ENCODE assay signal across 7 mouse cellular contexts in the genomic region with DNA sequence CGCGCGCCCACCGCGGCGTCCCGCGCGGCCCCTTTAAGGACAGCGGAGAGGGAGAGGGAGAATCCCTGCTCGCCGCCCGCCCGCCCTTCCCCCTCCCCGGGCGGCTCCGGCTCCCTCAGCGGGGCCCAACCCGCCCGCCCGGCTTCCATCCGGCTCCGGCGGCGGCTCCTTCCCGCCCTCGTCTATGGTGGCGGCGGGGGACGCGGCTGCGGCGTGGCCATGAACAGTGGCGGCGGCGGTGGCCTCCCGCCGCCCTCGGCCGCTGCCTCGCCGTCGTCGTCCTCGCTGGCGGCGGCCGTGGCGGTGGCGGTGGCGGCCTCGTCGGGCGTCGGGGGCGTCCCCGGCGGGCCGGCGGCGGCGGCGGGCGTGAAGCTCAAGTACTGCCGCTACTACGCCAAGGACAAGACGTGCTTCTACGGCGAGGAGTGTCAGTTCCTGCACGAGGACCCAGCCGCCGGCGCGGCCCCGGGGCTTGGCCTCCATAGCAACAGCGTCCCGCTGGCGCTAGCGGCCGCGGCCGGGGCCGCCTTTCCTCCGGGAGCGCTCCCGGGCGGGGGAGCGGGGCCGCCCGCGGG. TPM values are rescaled to one million over a fixed set of nuclear protein-coding genes. Genes with fewer than 3 reads are reported as not detected.
DNase-seq lines count a peak whose midpoint lies in the region; ATAC-seq and TF ChIP-seq lines count a peak whose summit lies in the region.

No protein-coding gene starts in this region.

- peak overlapping the region; percentile 90 for H3K4me3 ChIP-seq in ES-E14 (ENCODE audit: insufficient read depth in 1 of 2, low read depth in 1 of 2, low read length in 2 of 2, poor library complexity in 1 of 2, severe bottlenecking in 1 of 2)
- peak overlapping the region; percentile 96 for H3K4me3 ChIP-seq in erythroblast, embryonic 14.5 days (replicated peaks)
- peak overlapping the region; percentile 99 for H3K4me3 ChIP-seq in hindbrain, embryonic 11.5 days (ENCODE audit: low read depth, low read length)

- H3K9me3 ChIP-seq in ES-E14 (ENCODE audit: control insufficient read depth, insufficient read depth, low read depth, low read length), result no peaks in the 10 kb centered on the region
- no peaks in the 10 kb centered on the region for H3K9me3 ChIP-seq in erythroblast, embryonic 14.5 days (ENCODE audit: control insufficient read depth, low read length)
- H3K9me3 ChIP-seq in hindbrain, embryonic 11.5 days (ENCODE audit: control insufficient read depth, low read length), result no peaks in the 10 kb centered on the region

- in situ Hi-C loops in ES-E14 (cut with MboI; ENCODE audit: low sequenced_read_pairs in 2 of 2, unreplicated experiment in 2 of 2), result no loop called here

- peaks cover 0 to 9% of the 10 kb centered on the region in 2 experiments; a peak in 2 of 4 replicates for H3K4me1 ChIP-seq in ES-E14 (ENCODE audit: control insufficient read depth in 2 of 2, insufficient read depth in 2 of 2, low read length in 2 of 2, poor library complexity in 1 of 2)
- H3K4me1 ChIP-seq in erythroblast, embryonic 14.5 days (ENCODE audit: control insufficient read depth), result peaks cover 61% of the 10 kb centered on the region
- no peaks in the 10 kb centered on the region; the same call in 1 of the 2 replicates for H3K4me1 ChIP-seq in hindbrain, embryonic 11.5 days (replicated peaks; ENCODE audit: control insufficient read depth, insufficient read depth, low read length)

- peak overlapping the region; percentile 94 for H3K27ac ChIP-seq in ES-E14 (ENCODE audit: insufficient read depth, low read depth, low read length, poor library complexity, severe bottlenecking)
- peak overlapping the region; percentile 99 for H3K27ac ChIP-seq in hindbrain, embryonic 11.5 days (ENCODE audit: low read depth, low read length)

- H3K9ac ChIP-seq in ES-E14 (ENCODE audit: insufficient read depth, low read depth, low read length, poor library complexity, severe bottlenecking), result peak overlapping the region; percentile 95
- H3K9ac ChIP-seq in hindbrain, embryonic 11.5 days (ENCODE audit: low read depth, low read length), result peak overlapping the region; percentile 95

- intact Hi-C loops in left cerebral cortex, postnatal 14 days (cut with DNase I), result loop anchor here (5.0 kb wide), 1 partner anchor 102 kb away; no protein-coding TSS in a partner anchor

- peaks cover 2% of the 10 kb centered on the region; the same call in 1 of the 2 replicates for H3K36me3 ChIP-seq in ES-E14 (ENCODE audit: control insufficient read depth, insufficient read depth, low read length, poor library complexity, severe bottlenecking)
- peaks cover 31% of the 10 kb centered on the region for H3K36me3 ChIP-seq in erythroblast, embryonic 14.5 days (ENCODE audit: control insufficient read depth)
- H3K36me3 ChIP-seq in hindbrain, embryonic 11.5 days (ENCODE audit: control insufficient read depth, insufficient read depth, low read length), result no peaks in the 10 kb centered on the region

- H3K4me2 ChIP-seq in hindbrain, embryonic 11.5 days (replicated peaks; ENCODE audit: low read depth, low read length), result peak overlapping the region; percentile 77

- no peak for DNase-seq in ES-E14 (ENCODE audit: low read depth, low spot score)
- peak; percentile 36 for DNase-seq in adrenal gland, adult 8-10 months
- DNase-seq in hindbrain, embryonic 11.5 days (ENCODE audit: low spot score), result peak; percentile 73
- DNase-seq in left cerebral cortex, postnatal 14 days (ENCODE audit: low spot score in 2 of 2), result peak; percentile 39 to 49
- peak; percentile 34 for DNase-seq in mesoderm, embryonic 11.5 days (ENCODE audit: low read depth, low spot score)
- peak; percentile 34 for DNase-seq in skeletal muscle tissue, adult 2 months (ENCODE audit: low read depth, low spot score)

- no peaks in the 10 kb centered on the region for H3K27me3 ChIP-seq in erythroblast, embryonic 14.5 days (ENCODE audit: control insufficient read depth)
- no peaks in the 10 kb centered on the region for H3K27me3 ChIP-seq in hindbrain, embryonic 11.5 days (ENCODE audit: control insufficient read depth, insufficient read depth, low read length)

- under 1% methylated on average over 50 of the region's 91 CpGs for WGBS in hindbrain, embryonic 11.5 days

- peak; percentile 88 for ATAC-seq in hindbrain, embryonic 11.5 days (ENCODE audit: low FRiP score)

TF ChIP-seq in ES-E14, 5 proteins besides CTCF, POLR2A, EP300 and RAD21:
- TF ChIP-seq CHD2 (IDR thresholded peaks at IDR 0.05; ENCODE audit: low read depth, low read length) (no peak), ZC3H11A (IDR thresholded peaks at IDR 0.05; ENCODE audit: borderline replicate concordance, low read depth, low read length) (no peak), HCFC1 (IDR thresholded peaks at IDR 0.05; ENCODE audit: borderline replicate concordance, insufficient read depth, low read length) (no peak; the same call in 1 of the 2 replicates), ZNF384 (IDR thresholded peaks at IDR 0.05; ENCODE audit: low read depth, low read length) (no peak), MAFK (IDR thresholded peaks at IDR 0.05; ENCODE audit: insufficient read depth, low read depth, low read length) (no peak)

RNA-seq across cellular contexts. Expression of a gene that starts 0.5 kb away (rescaled TPM):
- 57.3 and 61.8 TPM in 2 replicates for total RNA-seq in ES-E14 (2012; rRNA removed)
- 100 to 1,000 TPM in 2 of 4 experiments, 10 to 100 TPM in 2; 87.1 to 151 (median 115) TPM for total RNA-seq in adrenal gland, adult 8-10 months (2022)
- polyA plus RNA-seq in erythroblast, embryonic 14.5 days (2012), result 0.34 and 1.3 TPM in 2 replicates
- polyA plus RNA-seq in hindbrain, embryonic 11.5 days (2014; fragmentation: Nextera tagmentation; extraction: Ambion mirVana), result 43.6 and 63.8 TPM in 2 replicates
- 10 to 100 TPM; 74.0 to 85.7 TPM for total RNA-seq in left cerebral cortex, postnatal 14 days (2021)

RNA-seq across cellular contexts. Expression of a gene that starts 30.2 kb away (rescaled TPM):
- total RNA-seq in ES-E14 (2012; rRNA removed), result 0.16 and 0.27 TPM in 2 replicates
- under 1 TPM; 0.49 to 0.93 (median 0.67) TPM for total RNA-seq in adrenal gland, adult 8-10 months (2022)
- polyA plus RNA-seq in erythroblast, embryonic 14.5 days (2012), result 0.01 and 0.02 TPM in 2 replicates
- 0.14 and 0.15 TPM in 2 replicates for polyA plus RNA-seq in hindbrain, embryonic 11.5 days (2014; fragmentation: Nextera tagmentation; extraction: Ambion mirVana)
- total RNA-seq in left cerebral cortex, postnatal 14 days (2021), result 1 to 10 TPM; 3.7 to 4.4 TPM
